Mouse (Mus musculus) macrophage (primary cell): ENCODE measurements around the gene Astn2. TPM values are rescaled to one million over a fixed set of nuclear protein-coding genes. Genes with fewer than 3 reads are reported as not detected.

Experiments
- H3K27ac ChIP-seq: fragments of 350-480 bp; formaldehyde crosslinking; 2 replicates; pipeline ENCODE4 v1.9.0; 2021
- H3K36me3 ChIP-seq: fragments of 350-480 bp; formaldehyde crosslinking; 2 replicates; pipeline ENCODE4 v1.9.0; 2021; ENCODE audit errors: inconsistent target
- H3K4me3 ChIP-seq: fragments of 350-480 bp; formaldehyde crosslinking; 2 replicates; pipeline ENCODE4 v1.9.0; 2021; ENCODE audit errors: inconsistent target
- H3K79me2 ChIP-seq: fragments of 350-480 bp; formaldehyde crosslinking; 2 replicates; pipeline ENCODE4 v1.9.0; 2021; ENCODE audit errors: inconsistent target
- WGBS: methylation state at CpG from one replicate; pipeline ENCODE4 v1.1.7; 2026; ENCODE audit warnings: inconsistent platforms; ENCODE audit not compliant: missing documents; 5-methylcytosine and 5-hydroxymethylcytosine counted together
- polyA plus RNA-seq: library from polyadenylated mRNA; stranded (reverse); fragments of 250-400 nt; gene quantifications from 3 replicates; pipeline ENCODE4 v1.2.4, GENCODE M21; 2018; ENCODE audit warnings: inconsistent platforms

The Astn2 gene
- polyA plus RNA-seq, 1 experiment from 2014 or later: not detected

GRCm38 (mm10) chr4:66169485-66169884 lies 234.9 kb downstream of the Astn2 start:
- 72% methylated on average over 2 of the region's 2 CpGs for WGBS
- Histone ChIP-seq H3K27ac (no peak overlapping the region), H3K79me2 (no peaks in the 10 kb centered on the region), H3K4me3 (no peak overlapping the region), H3K36me3 (no peaks in the 10 kb centered on the region)

GRCm38 (mm10) chr4:66158714-66159113 lies 245.7 kb downstream of the Astn2 start:
- no peak overlapping the region for H3K4me3 ChIP-seq
- H3K79me2 ChIP-seq: no peaks in the 10 kb centered on the region
- H3K36me3 ChIP-seq: no peaks in the 10 kb centered on the region
- 79% methylated on average over 3 of the region's 3 CpGs for WGBS
- no peak overlapping the region for H3K27ac ChIP-seq

GRCm38 (mm10) chr4:66157439-66158113 lies 246.8 kb downstream of the Astn2 start:
- Histone ChIP-seq H3K27ac (no peak overlapping the region), H3K4me3 (no peak overlapping the region), H3K79me2 (no peaks in the 10 kb centered on the region), H3K36me3 (no peaks in the 10 kb centered on the region)
- 82% methylated on average over 3 of the region's 3 CpGs for WGBS

DNA sequence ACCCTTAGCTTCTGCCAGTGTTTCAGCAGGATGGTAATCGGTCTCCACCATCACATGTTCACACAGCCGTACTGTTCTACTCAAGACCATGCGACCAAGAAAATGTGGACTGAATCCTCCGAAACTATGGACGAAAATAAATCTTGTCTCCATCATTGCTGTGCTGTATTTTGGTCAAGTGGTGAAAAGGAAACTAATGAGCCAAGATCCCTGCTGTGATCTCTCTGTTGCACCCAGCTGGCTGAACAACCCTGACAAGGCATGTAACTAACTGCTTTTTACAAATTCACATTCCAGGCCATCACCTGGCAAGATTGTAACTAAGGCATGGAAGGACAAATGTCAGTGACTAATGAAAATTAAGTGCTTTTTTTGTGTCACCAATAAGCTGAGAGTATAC lies 257.9 kb downstream of the Astn2 start:
- Histone ChIP-seq H3K36me3 (no peaks in the 10 kb centered on the region), H3K4me3 (no peak overlapping the region), H3K79me2 (no peaks in the 10 kb centered on the region), H3K27ac (no peak overlapping the region)
- WGBS: 91% methylated on average over 5 of the region's 5 CpGs

GRCm38 (mm10) chr4:66126181-66126580 lies 278.2 kb downstream of the Astn2 start:
- no peaks in the 10 kb centered on the region for H3K36me3 ChIP-seq
- WGBS: 96% methylated on average over 3 of the region's 3 CpGs
- no peaks in the 10 kb centered on the region for H3K79me2 ChIP-seq
- no peak overlapping the region for H3K27ac ChIP-seq
- no peak overlapping the region for H3K4me3 ChIP-seq

DNA sequence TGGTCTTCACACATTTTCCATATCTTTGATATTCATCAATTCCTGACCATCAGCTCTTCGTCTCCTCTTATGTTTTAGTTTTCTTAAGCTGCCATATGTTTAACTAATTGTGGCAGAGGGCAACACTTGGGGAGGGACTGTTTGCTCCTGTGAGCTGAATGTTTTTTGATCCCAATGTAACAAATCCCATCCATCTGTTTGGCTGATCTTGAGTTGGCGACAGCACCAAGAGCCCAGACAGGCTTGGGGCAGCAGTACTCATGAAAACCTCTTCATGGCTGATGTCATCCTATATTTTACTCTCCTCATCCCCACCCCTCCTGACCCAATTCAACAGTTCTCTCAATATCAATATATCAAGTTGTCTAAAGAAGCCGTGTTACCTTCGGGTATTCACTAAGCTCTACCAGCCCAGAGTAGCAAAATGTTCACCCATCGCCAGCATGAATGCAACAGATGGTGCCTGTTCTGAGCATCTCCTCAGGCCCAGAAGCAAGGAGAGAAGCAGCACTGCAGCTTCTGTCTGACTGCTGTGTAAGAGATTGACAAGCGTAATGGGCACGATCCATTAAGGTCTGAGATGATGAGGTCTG lies 281.5 kb downstream of the Astn2 start:
- H3K79me2 ChIP-seq: no peaks in the 10 kb centered on the region
- no peak overlapping the region for H3K27ac ChIP-seq
- 91% methylated on average over 7 of the region's 7 CpGs for WGBS
- no peak overlapping the region for H3K4me3 ChIP-seq
- H3K36me3 ChIP-seq: no peaks in the 10 kb centered on the region

DNA sequence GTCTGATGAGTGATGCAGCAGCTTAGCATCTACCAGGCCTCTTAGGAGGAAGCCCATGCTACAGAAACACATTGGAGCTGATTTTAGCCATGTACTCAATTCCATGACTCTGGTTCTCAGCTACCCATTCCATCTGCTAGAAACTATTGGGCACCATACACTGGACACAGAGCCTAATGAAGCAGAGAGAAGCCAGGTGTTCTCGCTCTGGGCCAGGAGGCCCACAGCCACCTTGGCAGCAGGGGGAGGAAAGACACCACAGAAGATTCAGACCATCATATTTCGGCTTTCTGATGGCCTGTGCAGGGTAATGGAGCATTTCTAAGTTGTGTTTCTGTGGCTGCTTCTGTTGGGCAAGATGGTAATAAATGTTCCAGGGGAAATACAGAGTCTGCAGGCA lies 290.2 kb downstream of the Astn2 start:
- H3K79me2 ChIP-seq: no peaks in the 10 kb centered on the region
- H3K36me3 ChIP-seq: no peaks in the 10 kb centered on the region
- no peak overlapping the region for H3K4me3 ChIP-seq
- WGBS: 72% methylated on average over 2 of the region's 2 CpGs
- no peak overlapping the region for H3K27ac ChIP-seq

DNA sequence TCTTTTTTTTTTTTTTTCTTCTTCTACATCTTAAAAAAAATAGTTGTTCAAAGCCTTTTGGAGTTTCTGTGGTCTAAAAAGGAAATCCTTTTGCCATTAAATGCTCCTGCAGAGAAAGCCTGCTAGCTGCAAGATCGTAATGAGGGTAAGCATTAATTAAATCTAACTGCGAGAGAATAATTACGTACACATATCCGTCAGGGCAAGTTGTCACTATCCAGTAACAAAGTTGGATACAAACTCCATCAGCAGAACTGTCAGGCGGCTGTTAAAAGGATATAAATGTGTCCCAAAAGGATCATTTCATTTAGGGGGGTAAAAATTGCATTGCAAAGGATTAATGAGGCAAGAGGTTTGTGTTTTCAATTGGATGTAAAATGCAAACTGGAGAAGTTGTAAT lies 302.4 kb downstream of the Astn2 start:
- no peak overlapping the region for H3K27ac ChIP-seq
- H3K4me3 ChIP-seq: no peak overlapping the region
- H3K36me3 ChIP-seq: no peaks in the 10 kb centered on the region
- no peaks in the 10 kb centered on the region for H3K79me2 ChIP-seq
- WGBS: 38% methylated on average over 5 of the region's 5 CpGs

- Histone ChIP-seq H3K36me3 (no peaks in the 10 kb centered on the region), H3K27ac (no peak overlapping the region), H3K79me2 (no peaks in the 10 kb centered on the region), H3K4me3 (no peak overlapping the region)
- WGBS: 88% methylated on average over 1 of the region's 1 CpGs
Measured at GRCm38 (mm10) chr4:66097629-66098028, 306.8 kb downstream of the Astn2 start.

GRCm38 (mm10) chr4:66096104-66096503 lies 308.3 kb downstream of the Astn2 start:
- no peak overlapping the region for H3K27ac ChIP-seq
- 84% methylated on average over 2 of the region's 2 CpGs for WGBS
- H3K4me3 ChIP-seq: no peak overlapping the region
- no peaks in the 10 kb centered on the region for H3K36me3 ChIP-seq
- no peaks in the 10 kb centered on the region for H3K79me2 ChIP-seq

- Histone ChIP-seq H3K79me2 (no peaks in the 10 kb centered on the region), H3K4me3 (no peak overlapping the region), H3K27ac (no peak overlapping the region), H3K36me3 (no peaks in the 10 kb centered on the region)
Measured at GRCm38 (mm10) chr4:66057161-66057560, 347.2 kb downstream of the Astn2 start.

DNA sequence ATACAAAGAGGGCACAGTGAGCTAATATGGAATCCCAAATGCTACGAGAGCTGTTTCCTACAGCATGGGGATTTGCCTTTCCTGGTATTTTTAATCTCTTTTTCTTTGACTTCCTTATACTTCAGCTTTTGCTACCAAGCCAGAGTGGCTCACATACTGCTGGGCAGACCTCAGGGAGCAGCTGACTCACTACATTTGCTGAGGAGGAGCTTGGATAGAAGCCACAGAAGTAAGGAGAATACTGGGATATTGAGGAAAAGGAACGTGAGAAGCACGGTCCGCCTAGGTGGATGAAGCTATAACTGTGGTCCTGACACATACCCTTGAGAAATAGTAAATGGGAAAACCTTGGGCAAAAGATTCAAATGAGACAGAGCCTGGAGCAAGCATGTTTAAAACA lies 348.7 kb downstream of the Astn2 start:
- H3K36me3 ChIP-seq: no peaks in the 10 kb centered on the region
- WGBS: 86% methylated on average over 4 of the region's 4 CpGs
- H3K4me3 ChIP-seq: no peak overlapping the region
- no peak overlapping the region for H3K27ac ChIP-seq
- H3K79me2 ChIP-seq: no peaks in the 10 kb centered on the region

GRCm38 (mm10) chr4:66043014-66043672 lies 361.3 kb downstream of the Astn2 start:
- WGBS: 5% methylated on average over 3 of the region's 3 CpGs
- Histone ChIP-seq H3K27ac (no peak overlapping the region), H3K4me3 (no peak overlapping the region), H3K36me3 (no peaks in the 10 kb centered on the region), H3K79me2 (no peaks in the 10 kb centered on the region)

DNA sequence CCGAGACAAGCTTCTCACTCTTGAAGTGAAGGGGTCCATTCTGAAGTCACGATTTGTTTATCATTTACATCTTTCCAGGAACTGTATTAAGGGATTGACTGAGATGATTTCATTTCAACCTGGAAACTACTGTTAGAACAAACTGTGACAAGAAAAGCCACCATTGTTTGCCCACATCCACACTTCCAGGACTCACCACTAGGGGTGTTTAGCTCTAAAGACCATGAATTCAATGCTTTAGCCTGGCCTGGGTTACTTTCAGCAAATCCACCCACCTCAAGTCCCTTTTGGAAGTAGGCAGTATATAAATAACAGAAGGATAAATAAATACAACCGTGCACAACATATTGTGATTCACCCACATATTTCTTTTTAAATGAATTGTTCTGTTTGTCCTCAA lies 370.6 kb downstream of the Astn2 start:
- Histone ChIP-seq H3K4me3 (no peak overlapping the region), H3K36me3 (no peaks in the 10 kb centered on the region), H3K27ac (no peak overlapping the region), H3K79me2 (no peaks in the 10 kb centered on the region)
- WGBS: 91% methylated on average over 3 of the region's 3 CpGs

GRCm38 (mm10) chr4:66031320-66031870 lies 373.0 kb downstream of the Astn2 start:
- Histone ChIP-seq H3K79me2 (no peaks in the 10 kb centered on the region), H3K27ac (no peak overlapping the region), H3K36me3 (no peaks in the 10 kb centered on the region), H3K4me3 (no peak overlapping the region)
- 94% methylated on average over 9 of the region's 9 CpGs for WGBS
